ENCODE assay signal across 16 mouse cellular contexts in the genomic region with DNA sequence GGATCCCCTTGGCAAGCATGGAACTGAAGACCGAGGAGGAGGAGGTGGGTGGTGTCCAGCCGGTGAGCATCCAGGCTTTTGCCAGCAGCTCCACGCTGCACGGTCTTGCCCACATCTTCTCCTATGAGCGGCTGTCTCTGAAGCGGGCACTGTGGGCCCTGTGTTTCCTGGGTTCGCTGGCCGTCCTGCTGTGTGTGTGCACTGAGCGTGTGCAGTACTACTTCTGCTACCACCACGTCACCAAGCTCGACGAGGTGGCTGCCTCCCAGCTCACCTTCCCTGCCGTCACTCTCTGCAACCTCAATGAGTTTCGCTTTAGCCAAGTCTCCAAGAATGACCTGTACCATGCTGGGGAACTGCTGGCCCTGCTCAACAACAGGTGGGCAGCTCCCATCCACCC. TPM values are rescaled to one million over a fixed set of nuclear protein-coding genes. Genes with fewer than 3 reads are reported as not detected.
A peak's percentile ranks its signal among the peaks of the same experiment; 100 is the strongest.
DNase-seq lines count a peak whose midpoint lies in the region; ATAC-seq and TF ChIP-seq lines count a peak whose summit lies in the region.
"Had no signal": no experiment of that assay in that cellular context is flagged by ENCODE, and none has a peak within 500 bp of the region (broad histone marks: within the 10 kb centered on the region; RNA-seq: fewer than 3 reads in every experiment).

No protein-coding gene starts in this region.

- ATAC-seq in forebrain, embryonic 12.5 days (ENCODE audit: low FRiP score), result no peak
- ATAC-seq in forebrain, embryonic 11.5 days (replicated peaks; ENCODE audit: low FRiP score), result no peak
- no peak for ATAC-seq in stomach, embryonic 15.5 days (ENCODE audit: insufficient read depth, low FRiP score, low read depth)
- no peak for ATAC-seq in stomach, postnatal 0 days (ENCODE audit: low FRiP score, low TSS enrichment)
- ATAC-seq in midbrain, embryonic 11.5 days (ENCODE audit: low FRiP score), result no peak
- ATAC-seq: intestine, postnatal 0 days had no signal

- no peak for TF ChIP-seq EP300 in stomach, postnatal 0 days (optimal IDR thresholded peaks at IDR 0.05)

- no peak for TF ChIP-seq CTCF in stomach, postnatal 0 days (IDR thresholded peaks at IDR 0.05; ENCODE audit: low read depth)

- H3K9me3 ChIP-seq in forebrain, embryonic 12.5 days, result no peaks in the 10 kb centered on the region
- H3K9me3 ChIP-seq in forebrain, embryonic 11.5 days (ENCODE audit: control insufficient read depth, low read length), result no peaks in the 10 kb centered on the region
- H3K9me3 ChIP-seq in stomach, embryonic 15.5 days, result no peaks in the 10 kb centered on the region
- no peaks in the 10 kb centered on the region for H3K9me3 ChIP-seq in stomach, postnatal 0 days (ENCODE audit: control insufficient read depth, low read length)
- no peaks in the 10 kb centered on the region for H3K9me3 ChIP-seq in midbrain, embryonic 11.5 days (ENCODE audit: control insufficient read depth, low read length)
- H3K9me3 ChIP-seq: heart, embryonic 15.5 days had no signal

- no peak for DNase-seq in forebrain, embryonic 11.5 days (ENCODE audit: low spot score)
- no peak for DNase-seq in stomach, postnatal 0 days (ENCODE audit: low spot score)
- no peak for DNase-seq in midbrain, embryonic 11.5 days (ENCODE audit: low spot score, missing footprints)
- no peak for DNase-seq in heart, postnatal 10 days
- no peak for DNase-seq in kidney, adult 11 months
- no peak for DNase-seq in kidney, postnatal 4 days
- DNase-seq: gastrocnemius, postnatal 14 days had no signal

- no peak overlapping the region for H3K9ac ChIP-seq in forebrain, embryonic 12.5 days
- no peak overlapping the region for H3K9ac ChIP-seq in forebrain, embryonic 11.5 days (ENCODE audit: low read length)
- no peak overlapping the region for H3K9ac ChIP-seq in stomach, embryonic 15.5 days
- no peak overlapping the region for H3K9ac ChIP-seq in stomach, postnatal 0 days (ENCODE audit: low read length)
- H3K9ac ChIP-seq in midbrain, embryonic 11.5 days (ENCODE audit: low read length), result no peak overlapping the region
- H3K9ac ChIP-seq: heart, embryonic 15.5 days; liver, embryonic 14.5 days had no signal

- no peak overlapping the region; the same call in 1 of the 2 replicates for H3K4me3 ChIP-seq in forebrain, embryonic 12.5 days (replicated peaks)
- no peak overlapping the region for H3K4me3 ChIP-seq in forebrain, embryonic 11.5 days (ENCODE audit: low read depth, low read length)
- H3K4me3 ChIP-seq in stomach, embryonic 15.5 days (replicated peaks), result 0 out of 2 replicates have a peak overlapping the region, but pooled peaks have one; percentile 2
- H3K4me3 ChIP-seq in stomach, postnatal 0 days (ENCODE audit: low read depth, low read length), result no peak overlapping the region
- H3K4me3 ChIP-seq in midbrain, embryonic 11.5 days (ENCODE audit: low read depth, low read length), result no peak overlapping the region; the same call in 1 of the 2 replicates

- 79% methylated on average over 14 of the region's 14 CpGs for WGBS in forebrain, embryonic 12.5 days
- WGBS in forebrain, embryonic 11.5 days, result 72% methylated on average over 14 of the region's 14 CpGs
- 67% methylated on average over 14 of the region's 14 CpGs for WGBS in stomach, embryonic 15.5 days
- 70% methylated on average over 14 of the region's 14 CpGs for WGBS in stomach, postnatal 0 days
- WGBS in midbrain, embryonic 11.5 days, result 78% methylated on average over 14 of the region's 14 CpGs

- peaks cover 46% of the 10 kb centered on the region for H3K4me1 ChIP-seq in forebrain, embryonic 12.5 days
- peaks cover 8% of the 10 kb centered on the region; the same call in 1 of the 2 replicates for H3K4me1 ChIP-seq in forebrain, embryonic 11.5 days (replicated peaks; ENCODE audit: control insufficient read depth, insufficient read depth, low read length)
- H3K4me1 ChIP-seq in stomach, embryonic 15.5 days, result 0 out of 2 replicates have a peak, but pooled peaks cover 5% of the 10 kb centered on the region
- no peaks in the 10 kb centered on the region for H3K4me1 ChIP-seq in stomach, postnatal 0 days (replicated peaks; ENCODE audit: control insufficient read depth, insufficient read depth)
- H3K4me1 ChIP-seq in midbrain, embryonic 11.5 days (ENCODE audit: control insufficient read depth, insufficient read depth, low read length), result peaks cover 7% of the 10 kb centered on the region; the same call in 1 of the 2 replicates

- H3K36me3 ChIP-seq in forebrain, embryonic 12.5 days (replicated peaks), result no peaks in the 10 kb centered on the region
- H3K36me3 ChIP-seq in forebrain, embryonic 11.5 days (ENCODE audit: control insufficient read depth, insufficient read depth, low read length), result no peaks in the 10 kb centered on the region
- no peaks in the 10 kb centered on the region for H3K36me3 ChIP-seq in stomach, embryonic 15.5 days
- no peaks in the 10 kb centered on the region for H3K36me3 ChIP-seq in stomach, postnatal 0 days (ENCODE audit: control insufficient read depth, insufficient read depth, low read length)
- no peaks in the 10 kb centered on the region for H3K36me3 ChIP-seq in midbrain, embryonic 11.5 days (ENCODE audit: control insufficient read depth, insufficient read depth, low read length)
- H3K36me3 ChIP-seq: heart, embryonic 15.5 days had no signal

- intact Hi-C loops in heart, postnatal 10 days (cut with DNase I), result no loop called here

- peaks cover 66% of the 10 kb centered on the region for H3K27me3 ChIP-seq in forebrain, embryonic 12.5 days
- peaks cover 23% of the 10 kb centered on the region for H3K27me3 ChIP-seq in forebrain, embryonic 11.5 days (ENCODE audit: control insufficient read depth, insufficient read depth, low read length)
- H3K27me3 ChIP-seq in stomach, embryonic 15.5 days (replicated peaks), result peaks cover 42% of the 10 kb centered on the region
- H3K27me3 ChIP-seq in stomach, postnatal 0 days (ENCODE audit: control insufficient read depth, insufficient read depth, low read length), result peaks cover 5% of the 10 kb centered on the region; the same call in 1 of the 2 replicates
- H3K27me3 ChIP-seq in midbrain, embryonic 11.5 days (ENCODE audit: control insufficient read depth, insufficient read depth, low read length), result peaks cover 24% of the 10 kb centered on the region

- no peak overlapping the region for H3K27ac ChIP-seq in forebrain, embryonic 12.5 days
- H3K27ac ChIP-seq in forebrain, embryonic 11.5 days (ENCODE audit: low read depth, low read length), result no peak overlapping the region
- H3K27ac ChIP-seq in stomach, embryonic 15.5 days, result no peak overlapping the region
- no peak overlapping the region for H3K27ac ChIP-seq in stomach, postnatal 0 days (replicated peaks)
- no peak overlapping the region for H3K27ac ChIP-seq in midbrain, embryonic 11.5 days (ENCODE audit: low read depth, low read length)
- H3K27ac ChIP-seq: heart, embryonic 15.5 days; liver, embryonic 14.5 days had no signal

- H3K4me2 ChIP-seq in forebrain, embryonic 12.5 days, result peak overlapping the region; percentile 95
- H3K4me2 ChIP-seq in forebrain, embryonic 11.5 days (ENCODE audit: low read depth, low read length, severe bottlenecking), result no peak overlapping the region
- H3K4me2 ChIP-seq in stomach, embryonic 15.5 days, result no peak overlapping the region
- no peak overlapping the region for H3K4me2 ChIP-seq in stomach, postnatal 0 days (replicated peaks; ENCODE audit: low read depth)
- peak overlapping the region; percentile 96; the same call in 1 of the 2 replicates for H3K4me2 ChIP-seq in midbrain, embryonic 11.5 days

RNA-seq across cellular contexts. Expression of a gene that starts 1.6 kb away (rescaled TPM):
- polyA plus RNA-seq in forebrain, embryonic 12.5 days (2016; fragmentation: Nextera tagmentation; extraction: Ambion mirVana), result 14.7 and 18.2 TPM in 2 replicates
- 3.9 and 5.3 TPM in 2 replicates for polyA plus RNA-seq in forebrain, embryonic 11.5 days (2014; fragmentation: Nextera tagmentation; extraction: Ambion mirVana)
- 1.6 and 2.3 TPM in 2 replicates for polyA plus RNA-seq in stomach, embryonic 15.5 days (2015; fragmentation: Nextera tagmentation; extraction: Ambion mirVana)
- 1.0 and 1.2 TPM in 2 replicates for polyA plus RNA-seq in stomach, postnatal 0 days (2015; fragmentation: Nextera tagmentation; extraction: Ambion mirVana)
- polyA plus RNA-seq in midbrain, embryonic 11.5 days (2014; fragmentation: Nextera tagmentation; extraction: Ambion mirVana), result 10.5 and 11.4 TPM in 2 replicates
- total RNA-seq in heart, postnatal 10 days (2021), result under 1 TPM; 0.69 to 0.72 TPM

RNA-seq across cellular contexts. Expression of a gene that starts 20.3 kb away (rescaled TPM):
- polyA plus RNA-seq in forebrain, embryonic 12.5 days (2016; fragmentation: Nextera tagmentation; extraction: Ambion mirVana), result 230 and 251 TPM in 2 replicates
- 201 and 217 TPM in 2 replicates for polyA plus RNA-seq in forebrain, embryonic 11.5 days (2014; fragmentation: Nextera tagmentation; extraction: Ambion mirVana)
- polyA plus RNA-seq in stomach, embryonic 15.5 days (2015; fragmentation: Nextera tagmentation; extraction: Ambion mirVana), result 115 and 124 TPM in 2 replicates
- polyA plus RNA-seq in stomach, postnatal 0 days (2015; fragmentation: Nextera tagmentation; extraction: Ambion mirVana), result 29.8 and 35.9 TPM in 2 replicates
- polyA plus RNA-seq in midbrain, embryonic 11.5 days (2014; fragmentation: Nextera tagmentation; extraction: Ambion mirVana), result 214 and 230 TPM in 2 replicates
- 10 to 100 TPM; 28.7 to 29.6 TPM for total RNA-seq in heart, postnatal 10 days (2021)

RNA-seq across cellular contexts. Expression of a gene that starts 30.1 kb away (rescaled TPM):
- 135 and 138 TPM in 2 replicates for polyA plus RNA-seq in forebrain, embryonic 12.5 days (2016; fragmentation: Nextera tagmentation; extraction: Ambion mirVana)
- 134 and 142 TPM in 2 replicates for polyA plus RNA-seq in forebrain, embryonic 11.5 days (2014; fragmentation: Nextera tagmentation; extraction: Ambion mirVana)
- 24.1 and 27.0 TPM in 2 replicates for polyA plus RNA-seq in stomach, embryonic 15.5 days (2015; fragmentation: Nextera tagmentation; extraction: Ambion mirVana)
- polyA plus RNA-seq in stomach, postnatal 0 days (2015; fragmentation: Nextera tagmentation; extraction: Ambion mirVana), result 10.9 and 11.6 TPM in 2 replicates
- 111 and 113 TPM in 2 replicates for polyA plus RNA-seq in midbrain, embryonic 11.5 days (2014; fragmentation: Nextera tagmentation; extraction: Ambion mirVana)
- total RNA-seq in heart, postnatal 10 days (2021), result 10 to 100 TPM; 39.2 to 40.2 TPM

RNA-seq across cellular contexts. Expression of a gene that starts 33.5 kb away (rescaled TPM):
- not detected in 2 replicates for polyA plus RNA-seq in forebrain, embryonic 12.5 days (2016; fragmentation: Nextera tagmentation; extraction: Ambion mirVana)
- polyA plus RNA-seq in forebrain, embryonic 11.5 days (2014; fragmentation: Nextera tagmentation; extraction: Ambion mirVana), result not detected in 2 replicates
- polyA plus RNA-seq in stomach, embryonic 15.5 days (2015; fragmentation: Nextera tagmentation; extraction: Ambion mirVana), result not detected in 2 replicates
- 1.0 and 2.5 TPM in 2 replicates for polyA plus RNA-seq in stomach, postnatal 0 days (2015; fragmentation: Nextera tagmentation; extraction: Ambion mirVana)
- polyA plus RNA-seq in midbrain, embryonic 11.5 days (2014; fragmentation: Nextera tagmentation; extraction: Ambion mirVana), result not detected in 2 replicates
- total RNA-seq in heart, postnatal 10 days (2021), result 1 to 10 TPM; 4.7 to 5.5 TPM
- polyA plus RNA-seq: brain, embryonic 14.5 days; C2C12; heart, embryonic 15.5 days; large intestine, adult 2 months; liver, embryonic 14.5 days; stomach, embryonic 16.5 days had no signal

RNA-seq across cellular contexts. Expression of a gene that starts 45.5 kb away (rescaled TPM):
- 0.57 and 0.72 TPM in 2 replicates for polyA plus RNA-seq in forebrain, embryonic 12.5 days (2016; fragmentation: Nextera tagmentation; extraction: Ambion mirVana)
- 0.35 and 0.53 TPM in 2 replicates for polyA plus RNA-seq in forebrain, embryonic 11.5 days (2014; fragmentation: Nextera tagmentation; extraction: Ambion mirVana)
- 4.8 and 5.3 TPM in 2 replicates for polyA plus RNA-seq in stomach, embryonic 15.5 days (2015; fragmentation: Nextera tagmentation; extraction: Ambion mirVana)
- polyA plus RNA-seq in stomach, postnatal 0 days (2015; fragmentation: Nextera tagmentation; extraction: Ambion mirVana), result 6.8 and 7.9 TPM in 2 replicates
- 0.14 and 0.18 TPM in 2 replicates for polyA plus RNA-seq in midbrain, embryonic 11.5 days (2014; fragmentation: Nextera tagmentation; extraction: Ambion mirVana)
- total RNA-seq in heart, postnatal 10 days (2021), result 100 to 1,000 TPM in 1 of 2 experiments, 10 to 100 TPM in 1; 74.8 to 238 TPM

Comparison
In these comparisons a context has a peak if more than half of its experiments do, and no peak if none do; other contexts are left out.
1. H3K4me2 ChIP-seq: peak in forebrain, embryonic 12.5 days (single experiment) and midbrain, embryonic 11.5 days (single experiment); none in forebrain, embryonic 11.5 days (single experiment), stomach, embryonic 15.5 days (single experiment) and stomach, postnatal 0 days (single experiment).